Mouse (Mus musculus): ENCODE data around the gene Rpl3. TPM values are rescaled to one million over a fixed set of nuclear protein-coding genes. Genes with fewer than 3 reads are reported as not detected.

The Rpl3 gene
- total and polyA plus RNA-seq, 2 experiments from 2014 or later: 500 to 511 TPM

GRCm38 (mm10) chr15:80111436-80111835, 19.8 kb upstream of the Rpl3 start:
- no peak for TF ChIP-seq CTCF (IDR thresholded peaks at IDR 0.05)
- no peak for DNase-seq (ENCODE audit: low spot score)

GRCm38 (mm10) chr15:80107575-80107974, 15.9 kb upstream of the Rpl3 start:
- H3K4me3 ChIP-seq (ENCODE audit: low read depth, low read length): no peak overlapping the region
- H3K9ac ChIP-seq (replicated peaks; ENCODE audit: low read length, poor library complexity, severe bottlenecking): no peak overlapping the region
- DNase-seq (ENCODE audit: low spot score): no peak
- no peak for ATAC-seq (ENCODE audit: low FRiP score)
- no peak overlapping the region for H3K4me2 ChIP-seq (ENCODE audit: low read depth, low read length, poor library complexity, severe bottlenecking)
- no peaks in the 10 kb centered on the region for H3K9me3 ChIP-seq (ENCODE audit: low read length)
- peaks cover 4% of the 10 kb centered on the region; the same call in 1 of the 2 replicates for H3K4me1 ChIP-seq (ENCODE audit: insufficient read depth, low read length)
- WGBS: 96% methylated on average over 3 of the region's 3 CpGs
- H3K27me3 ChIP-seq (ENCODE audit: insufficient read depth, low read length): no peaks in the 10 kb centered on the region
- TF ChIP-seq CTCF (IDR thresholded peaks at IDR 0.05): peak; percentile 11; the same call in 1 of the 2 replicates
- H3K36me3 ChIP-seq (ENCODE audit: insufficient read depth, low read length): peaks cover 16% of the 10 kb centered on the region
- H3K27ac ChIP-seq (ENCODE audit: low read depth, low read length): no peak overlapping the region

More at GRCm38 (mm10) chr15:80111436-80111835, 19.8 kb upstream of the Rpl3 start:
- ATAC-seq (ENCODE audit: low FRiP score): no peak
- Histone ChIP-seq H3K4me3 (ENCODE audit: low read depth, low read length) (no peak overlapping the region), H3K9me3 (ENCODE audit: low read length) (no peaks in the 10 kb centered on the region), H3K36me3 (ENCODE audit: insufficient read depth, low read length) (peaks cover 39% of the 10 kb centered on the region), H3K27ac (ENCODE audit: low read depth, low read length) (no peak overlapping the region), H3K4me2 (ENCODE audit: low read depth, low read length, poor library complexity, severe bottlenecking) (no peak overlapping the region), H3K27me3 (ENCODE audit: insufficient read depth, low read length) (no peaks in the 10 kb centered on the region), H3K4me1 (ENCODE audit: insufficient read depth, low read length) (no peaks in the 10 kb centered on the region), H3K9ac (replicated peaks; ENCODE audit: low read length, poor library complexity, severe bottlenecking) (no peak overlapping the region)
- WGBS: 87% methylated on average over 12 of the region's 12 CpGs

GRCm38 (mm10) chr15:80107143-80107542, 15.5 kb upstream of the Rpl3 start:
- DNase-seq (ENCODE audit: low spot score) (no peak), ATAC-seq (ENCODE audit: low FRiP score) (no peak)
- no peak overlapping the region for H3K4me3 ChIP-seq (ENCODE audit: low read depth, low read length)
- H3K36me3 ChIP-seq (ENCODE audit: insufficient read depth, low read length): peaks cover 16% of the 10 kb centered on the region
- H3K27ac ChIP-seq (ENCODE audit: low read depth, low read length): no peak overlapping the region
- H3K27me3 ChIP-seq (ENCODE audit: insufficient read depth, low read length): no peaks in the 10 kb centered on the region
- no peaks in the 10 kb centered on the region for H3K9me3 ChIP-seq (ENCODE audit: low read length)
- no peak overlapping the region for H3K4me2 ChIP-seq (ENCODE audit: low read depth, low read length, poor library complexity, severe bottlenecking)
- H3K4me1 ChIP-seq (ENCODE audit: insufficient read depth, low read length): peaks cover 4% of the 10 kb centered on the region; the same call in 1 of the 2 replicates
- no peak for TF ChIP-seq CTCF (IDR thresholded peaks at IDR 0.05)
- 94% methylated on average over 8 of the region's 8 CpGs for WGBS
- no peak overlapping the region for H3K9ac ChIP-seq (replicated peaks; ENCODE audit: low read length, poor library complexity, severe bottlenecking)

- ATAC-seq (ENCODE audit: low FRiP score) (no peak), DNase-seq (ENCODE audit: low spot score) (no peak)
- peak; percentile 60 for TF ChIP-seq CTCF (IDR thresholded peaks at IDR 0.05)
- WGBS: 43% methylated on average over 12 of the region's 12 CpGs
- Histone ChIP-seq H3K27ac (ENCODE audit: low read depth, low read length) (peak overlapping the region; percentile 27), H3K27me3 (ENCODE audit: insufficient read depth, low read length) (no peaks in the 10 kb centered on the region), H3K4me1 (ENCODE audit: insufficient read depth, low read length) (peaks cover 4% of the 10 kb centered on the region; the same call in 1 of the 2 replicates), H3K36me3 (ENCODE audit: insufficient read depth, low read length) (peaks cover 9% of the 10 kb centered on the region), H3K9me3 (ENCODE audit: low read length) (no peaks in the 10 kb centered on the region), H3K4me3 (ENCODE audit: low read depth, low read length) (no peak overlapping the region), H3K4me2 (ENCODE audit: low read depth, low read length, poor library complexity, severe bottlenecking) (no peak overlapping the region), H3K9ac (replicated peaks; ENCODE audit: low read length, poor library complexity, severe bottlenecking) (no peak overlapping the region)
Observed at GRCm38 (mm10) chr15:80105490-80106410, 14.1 kb upstream of the Rpl3 start.

- no peak for TF ChIP-seq CTCF (IDR thresholded peaks at IDR 0.05)
- no peak for DNase-seq (ENCODE audit: low spot score)
Observed at GRCm38 (mm10) chr15:80102495-80102894, 10.8 kb upstream of the Rpl3 start.

GRCm38 (mm10) chr15:80101503-80101902, 9.8 kb upstream of the Rpl3 start:
- no peaks in the 10 kb centered on the region for H3K27me3 ChIP-seq (ENCODE audit: insufficient read depth, low read length)
- ATAC-seq (ENCODE audit: low FRiP score): no peak
- H3K36me3 ChIP-seq (ENCODE audit: insufficient read depth, low read length): peaks cover 4% of the 10 kb centered on the region; the same call in 1 of the 2 replicates
- no peak overlapping the region for H3K9ac ChIP-seq (replicated peaks; ENCODE audit: low read length, poor library complexity, severe bottlenecking)
- H3K27ac ChIP-seq (ENCODE audit: low read depth, low read length): no peak overlapping the region
- H3K9me3 ChIP-seq (ENCODE audit: low read length): no peaks in the 10 kb centered on the region
- no peak for DNase-seq (ENCODE audit: low spot score)
- TF ChIP-seq CTCF (IDR thresholded peaks at IDR 0.05): no peak
- no peak overlapping the region for H3K4me2 ChIP-seq (ENCODE audit: low read depth, low read length, poor library complexity, severe bottlenecking)
- no peak overlapping the region for H3K4me3 ChIP-seq (ENCODE audit: low read depth, low read length)
- peaks cover 13% of the 10 kb centered on the region for H3K4me1 ChIP-seq (ENCODE audit: insufficient read depth, low read length)
- 83% methylated on average over 6 of the region's 6 CpGs for WGBS

More at GRCm38 (mm10) chr15:80102495-80102894, 10.8 kb upstream of the Rpl3 start:
- ATAC-seq (ENCODE audit: low FRiP score): no peak
- Histone ChIP-seq H3K36me3 (ENCODE audit: insufficient read depth, low read length) (peaks cover 4% of the 10 kb centered on the region; the same call in 1 of the 2 replicates), H3K27ac (ENCODE audit: low read depth, low read length) (no peak overlapping the region), H3K4me2 (ENCODE audit: low read depth, low read length, poor library complexity, severe bottlenecking) (no peak overlapping the region), H3K4me3 (ENCODE audit: low read depth, low read length) (no peak overlapping the region), H3K9ac (replicated peaks; ENCODE audit: low read length, poor library complexity, severe bottlenecking) (no peak overlapping the region), H3K4me1 (ENCODE audit: insufficient read depth, low read length) (peaks cover 8% of the 10 kb centered on the region; the same call in 1 of the 2 replicates), H3K27me3 (ENCODE audit: insufficient read depth, low read length) (no peaks in the 10 kb centered on the region), H3K9me3 (ENCODE audit: low read length) (no peaks in the 10 kb centered on the region)
- 83% methylated on average over 6 of the region's 6 CpGs for WGBS
